8 mouse cellular contexts compared by ENCODE assay signal in the genomic region with DNA sequence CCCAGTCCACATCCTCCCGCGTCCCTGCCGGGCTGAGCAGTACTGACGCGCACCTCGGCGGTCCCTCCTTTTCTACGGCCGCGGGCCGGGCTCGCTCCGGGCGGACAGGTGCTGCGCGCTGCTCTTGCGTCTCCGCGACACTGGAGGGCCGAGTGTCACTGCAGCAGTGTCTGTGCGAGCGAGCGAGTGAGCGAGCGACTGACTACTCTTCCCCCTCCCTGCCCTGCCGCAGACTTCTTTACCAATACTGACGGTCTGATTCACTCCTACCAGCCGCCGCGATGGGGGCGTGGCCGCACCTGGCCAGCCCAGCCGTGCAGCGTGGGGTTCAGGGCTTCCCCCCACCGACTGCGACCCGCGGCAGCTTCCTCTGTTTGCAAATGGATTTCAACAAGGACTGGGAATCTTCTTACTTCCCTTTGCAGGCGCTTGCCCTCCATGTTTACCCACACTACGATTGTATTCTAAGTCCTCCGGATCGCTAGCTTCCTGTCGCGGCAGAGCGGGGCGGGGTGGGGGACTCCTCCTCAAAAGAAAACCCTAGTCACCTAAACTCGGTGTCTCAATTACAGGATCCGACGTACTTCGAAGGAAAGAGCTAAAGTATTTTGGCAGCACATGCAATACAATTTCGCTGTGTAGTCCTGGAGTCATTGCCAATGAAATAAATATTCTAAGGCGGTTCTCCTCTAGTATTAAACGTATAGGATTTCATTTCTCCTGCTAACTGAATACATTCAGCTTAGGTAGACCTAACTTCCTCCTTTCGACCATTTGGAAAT.
A peak's percentile ranks its signal among the peaks of the same experiment; 100 is the strongest.
DNase-seq lines count a peak whose midpoint lies in the region; ATAC-seq lines count a peak whose summit lies in the region.

No protein-coding gene starts in this region.

- peak; percentile 71 for ATAC-seq in embryonic facial prominence, embryonic 13.5 days (ENCODE audit: insufficient number of reproducible peaks, insufficient read depth, low FRiP score, low TSS enrichment, low read depth)
- ATAC-seq in liver, embryonic 13.5 days (ENCODE audit: low read depth) = peak; percentile 93
- ATAC-seq in stomach, embryonic 14.5 days (ENCODE audit: insufficient number of reproducible peaks, insufficient read depth, low FRiP score, low read depth) = peak; percentile 86

- DNase-seq in 416B (ENCODE audit: low read depth) = peak; percentile 77
- peak; percentile 79 to 80 for DNase-seq in adrenal gland, postnatal 36 days
- peak; percentile 43 to 49 for DNase-seq in heart, adult 9 months (ENCODE audit: low spot score in 2 of 2)
- peak; percentile 59 for DNase-seq in kidney, adult 9 months
- peak; percentile 65 for DNase-seq in liver, embryonic 13.5 days
- DNase-seq in natural killer cell, adult 2 months (ENCODE audit: low spot score in 2 of 2) = peak; percentile 85

- H3K36me3 ChIP-seq in embryonic facial prominence, embryonic 13.5 days = no peaks in the 10 kb centered on the region
- H3K36me3 ChIP-seq in liver, embryonic 13.5 days = no peaks in the 10 kb centered on the region
- no peaks in the 10 kb centered on the region for H3K36me3 ChIP-seq in stomach, embryonic 14.5 days (ENCODE audit: control insufficient read depth, insufficient read depth, low read length)

- WGBS in embryonic facial prominence, embryonic 13.5 days = under 1% methylated on average over 54 of the region's 54 CpGs
- WGBS in liver, embryonic 13.5 days (ENCODE audit: insufficient replicate concordance) = under 1% methylated on average over 54 of the region's 54 CpGs
- WGBS in stomach, embryonic 14.5 days = under 1% methylated on average over 54 of the region's 54 CpGs

- H3K9ac ChIP-seq in embryonic facial prominence, embryonic 13.5 days = peak overlapping the region; percentile 70
- peak overlapping the region; percentile 65 for H3K9ac ChIP-seq in liver, embryonic 13.5 days
- H3K9ac ChIP-seq in stomach, embryonic 14.5 days (replicated peaks; ENCODE audit: low read depth, low read length) = no peak overlapping the region

- H3K4me2 ChIP-seq in embryonic facial prominence, embryonic 13.5 days = peak overlapping the region; percentile 97
- peak overlapping the region; percentile 90 for H3K4me2 ChIP-seq in liver, embryonic 13.5 days
- H3K4me2 ChIP-seq in stomach, embryonic 14.5 days (replicated peaks; ENCODE audit: low read depth, low read length) = peak overlapping the region; percentile 77

- H3K4me3 ChIP-seq in embryonic facial prominence, embryonic 13.5 days = peak overlapping the region; percentile 60
- peak overlapping the region; percentile 65 for H3K4me3 ChIP-seq in liver, embryonic 13.5 days (replicated peaks)
- H3K4me3 ChIP-seq in stomach, embryonic 14.5 days (ENCODE audit: low read depth, low read length) = peak overlapping the region; percentile 46

- peaks cover 23% of the 10 kb centered on the region for H3K4me1 ChIP-seq in embryonic facial prominence, embryonic 13.5 days
- H3K4me1 ChIP-seq in liver, embryonic 13.5 days (replicated peaks) = peaks cover 37% of the 10 kb centered on the region
- peaks cover 3% of the 10 kb centered on the region; the same call in 1 of the 2 replicates for H3K4me1 ChIP-seq in stomach, embryonic 14.5 days (ENCODE audit: control insufficient read depth, insufficient read depth, low read length)

- no peaks in the 10 kb centered on the region for H3K9me3 ChIP-seq in embryonic facial prominence, embryonic 13.5 days
- H3K9me3 ChIP-seq in liver, embryonic 13.5 days (replicated peaks) = no peaks in the 10 kb centered on the region
- no peaks in the 10 kb centered on the region for H3K9me3 ChIP-seq in stomach, embryonic 14.5 days (ENCODE audit: control insufficient read depth, low read depth, low read length)

- peak overlapping the region; percentile 68 for H3K27ac ChIP-seq in embryonic facial prominence, embryonic 13.5 days
- H3K27ac ChIP-seq in liver, embryonic 13.5 days = no peak overlapping the region
- H3K27ac ChIP-seq in stomach, embryonic 14.5 days (ENCODE audit: low read length) = no peak overlapping the region

- H3K27me3 ChIP-seq in embryonic facial prominence, embryonic 13.5 days = peaks cover 48% of the 10 kb centered on the region
- H3K27me3 ChIP-seq in liver, embryonic 13.5 days = peaks cover 40% of the 10 kb centered on the region
- no peaks in the 10 kb centered on the region; the same call in 1 of the 2 replicates for H3K27me3 ChIP-seq in stomach, embryonic 14.5 days (ENCODE audit: control insufficient read depth, insufficient read depth, low read length)
